Mouse (Mus musculus) olfactory bulb, adult 2 months (tissue): ENCODE data around the gene Sec14l1.

Source experiments
- CTCF ChIP-seq: fragments of 200-500 bp; IDR thresholded peaks from 2 replicates; pipeline ENCODE4 v1.5.1; 2012; ENCODE audit warnings: low read depth, mild to moderate bottlenecking, low read length, moderate library complexity; ENCODE audit not compliant: insufficient read depth
- POLR2A ChIP-seq: fragments of 200-500 bp; IDR thresholded peaks from 2 replicates; pipeline ENCODE4 v1.6.1; 2012; ENCODE audit warnings: mild to moderate bottlenecking, low read depth, low read length, moderate library complexity; ENCODE audit not compliant: insufficient read depth

DNA sequence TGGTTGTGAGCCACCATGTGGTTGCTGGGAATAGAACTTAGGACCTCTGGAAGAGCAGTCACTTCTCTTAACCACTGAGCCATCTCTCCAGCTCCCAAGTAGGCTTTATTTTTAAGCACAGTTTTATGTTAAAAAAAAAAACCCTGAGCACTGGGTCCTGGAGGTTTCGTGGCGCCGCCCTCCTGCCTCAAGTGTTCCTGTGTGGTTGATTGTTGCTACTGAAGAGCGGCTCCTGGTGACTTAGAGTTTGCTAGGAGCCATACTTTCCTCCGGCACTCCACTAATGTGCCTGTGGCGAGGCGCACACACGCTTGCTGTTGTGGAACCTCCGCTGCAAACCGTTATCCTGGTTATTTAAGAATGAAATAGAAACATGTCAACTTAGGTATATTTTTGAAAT is 16.5 kb downstream of the Sec14l1 start:
- TF ChIP-seq CTCF (no peak), POLR2A (no peak)
